Mouse (Mus musculus): Measurements from ENCODE around the gene Pip4k2a. TPM values are rescaled to one million over a fixed set of nuclear protein-coding genes. Genes with fewer than 3 reads are reported as not detected.

Gene Pip4k2a
- polyA plus RNA-seq, 1 experiment from 2014 or later: 6.6 TPM

DNA sequence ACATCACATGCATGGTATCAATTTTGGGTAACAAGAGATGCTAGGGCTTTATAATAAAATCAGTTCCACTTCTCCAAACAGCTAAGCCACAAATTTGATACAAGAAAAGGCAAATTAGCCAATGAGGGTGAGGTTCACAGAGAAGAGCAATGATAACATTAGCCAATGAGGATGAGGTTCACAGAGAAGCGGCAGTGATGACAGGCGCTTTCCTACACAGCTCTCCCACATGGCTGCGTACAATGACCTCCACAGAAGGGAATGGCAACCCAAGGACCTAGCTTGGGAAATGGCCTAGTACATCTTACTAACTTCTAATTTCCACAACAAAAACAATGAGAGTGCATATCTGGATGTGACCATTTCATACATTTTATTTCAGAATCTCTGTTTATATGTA, 140.0 kb downstream of the Pip4k2a start:
- no peaks in the 10 kb centered on the region for H3K9me3 ChIP-seq
- no peak overlapping the region for H3K27ac ChIP-seq (replicated peaks)
- no peak overlapping the region for H3K9ac ChIP-seq
- 73% methylated on average over 3 of the region's 3 CpGs for WGBS
- no peak overlapping the region for H3K4me3 ChIP-seq
- peaks cover 4% of the 10 kb centered on the region for H3K36me3 ChIP-seq
- H3K4me1 ChIP-seq: peaks cover 20% of the 10 kb centered on the region
- H3K27me3 ChIP-seq (replicated peaks): no peaks in the 10 kb centered on the region
- no peak overlapping the region for H3K4me2 ChIP-seq
- ATAC-seq (ENCODE audit: extremely low read depth, insufficient number of reproducible peaks, low FRiP score, low TSS enrichment): no peak

GRCm38 (mm10) chr2:18856461-18856860, 141.5 kb downstream of the Pip4k2a start:
- Histone ChIP-seq H3K27ac (replicated peaks) (no peak overlapping the region), H3K27me3 (replicated peaks) (no peaks in the 10 kb centered on the region), H3K4me1 (peaks cover 20% of the 10 kb centered on the region), H3K9me3 (no peaks in the 10 kb centered on the region), H3K4me3 (no peak overlapping the region), H3K9ac (no peak overlapping the region), H3K4me2 (no peak overlapping the region), H3K36me3 (peaks cover 9% of the 10 kb centered on the region; the same call in 1 of the 2 replicates)
- WGBS: 83% methylated on average over 13 of the region's 13 CpGs
- no peak for ATAC-seq (ENCODE audit: extremely low read depth, insufficient number of reproducible peaks, low FRiP score, low TSS enrichment)

GRCm38 (mm10) chr2:18855246-18855645, 142.7 kb downstream of the Pip4k2a start:
- Histone ChIP-seq H3K4me1 (peaks cover 13% of the 10 kb centered on the region), H3K4me3 (no peak overlapping the region), H3K27ac (replicated peaks) (no peak overlapping the region), H3K9me3 (no peaks in the 10 kb centered on the region), H3K9ac (no peak overlapping the region), H3K4me2 (no peak overlapping the region), H3K27me3 (replicated peaks) (no peaks in the 10 kb centered on the region), H3K36me3 (peaks cover 9% of the 10 kb centered on the region; the same call in 1 of the 2 replicates)
- no peak for ATAC-seq (ENCODE audit: extremely low read depth, insufficient number of reproducible peaks, low FRiP score, low TSS enrichment)
- WGBS: 44% methylated on average over 8 of the region's 8 CpGs

DNA sequence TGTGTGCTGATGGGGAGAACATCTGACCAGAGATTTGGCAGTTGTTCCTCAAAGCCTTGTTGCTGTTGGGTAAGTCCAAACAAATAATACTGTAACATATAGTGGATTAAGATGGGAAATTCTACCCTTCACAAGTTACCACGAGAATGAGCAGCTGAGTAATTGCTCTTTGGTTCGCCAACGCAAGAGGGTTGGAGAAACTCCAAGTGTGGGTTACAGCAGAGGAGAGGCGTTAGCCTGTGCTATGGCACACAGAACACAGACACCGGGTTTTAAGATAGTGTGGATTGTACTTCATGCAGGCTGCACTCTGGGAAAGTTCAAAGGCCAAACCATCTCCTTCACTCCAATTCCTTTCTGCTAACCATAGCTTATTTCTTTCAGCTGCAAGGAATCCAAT, 144.6 kb downstream of the Pip4k2a start:
- Histone ChIP-seq H3K4me3 (no peak overlapping the region), H3K27me3 (replicated peaks) (no peaks in the 10 kb centered on the region), H3K4me2 (no peak overlapping the region), H3K9ac (no peak overlapping the region), H3K36me3 (peaks cover 17% of the 10 kb centered on the region), H3K9me3 (no peaks in the 10 kb centered on the region), H3K27ac (replicated peaks) (no peak overlapping the region), H3K4me1 (peaks cover 10% of the 10 kb centered on the region; the same call in 1 of the 2 replicates)
- no peak for ATAC-seq (ENCODE audit: extremely low read depth, insufficient number of reproducible peaks, low FRiP score, low TSS enrichment)
- WGBS: 80% methylated on average over 5 of the region's 5 CpGs

DNA sequence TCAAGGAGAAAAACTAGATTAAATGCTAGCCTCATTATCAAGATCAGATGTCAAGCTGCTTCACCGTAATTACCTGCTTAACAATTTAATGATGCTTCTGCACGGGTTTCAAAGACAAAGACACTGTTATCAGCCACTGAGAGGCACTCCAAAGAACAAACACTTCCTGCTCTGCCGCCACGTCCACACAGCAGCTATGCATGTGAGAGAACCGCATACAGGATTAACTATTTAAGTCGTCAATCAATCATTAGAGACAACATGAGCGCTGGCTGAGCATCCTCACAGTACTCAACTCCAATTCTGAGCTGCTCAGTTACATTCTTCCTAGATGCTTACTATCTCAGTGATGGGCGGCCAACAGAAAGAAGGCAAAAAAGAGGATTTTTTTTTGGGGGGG, 147.3 kb downstream of the Pip4k2a start:
- no peak overlapping the region for H3K4me3 ChIP-seq
- peaks cover 27% of the 10 kb centered on the region for H3K36me3 ChIP-seq
- H3K27ac ChIP-seq (replicated peaks): no peak overlapping the region
- ATAC-seq (ENCODE audit: extremely low read depth, insufficient number of reproducible peaks, low FRiP score, low TSS enrichment): no peak
- no peaks in the 10 kb centered on the region for H3K9me3 ChIP-seq
- H3K9ac ChIP-seq: no peak overlapping the region
- H3K4me1 ChIP-seq: peaks cover 4% of the 10 kb centered on the region; the same call in 1 of the 2 replicates
- H3K27me3 ChIP-seq (replicated peaks): no peaks in the 10 kb centered on the region
- no peak overlapping the region for H3K4me2 ChIP-seq
- 49% methylated on average over 8 of the region's 8 CpGs for WGBS

- Histone ChIP-seq H3K9ac (no peak overlapping the region), H3K27ac (replicated peaks) (no peak overlapping the region), H3K4me2 (no peak overlapping the region), H3K4me3 (no peak overlapping the region), H3K4me1 (0 out of 2 replicates have a peak, but pooled peaks cover 4% of the 10 kb centered on the region), H3K27me3 (replicated peaks) (no peaks in the 10 kb centered on the region), H3K9me3 (no peaks in the 10 kb centered on the region), H3K36me3 (peaks cover 50% of the 10 kb centered on the region)
- 93% methylated on average over 5 of the region's 5 CpGs for WGBS
- no peak for ATAC-seq (ENCODE audit: extremely low read depth, insufficient number of reproducible peaks, low FRiP score, low TSS enrichment)
Measured at GRCm38 (mm10) chr2:18848074-18848629, 149.8 kb downstream of the Pip4k2a start.

GRCm38 (mm10) chr2:18842527-18842926, 155.4 kb downstream of the Pip4k2a start:
- Histone ChIP-seq H3K4me3 (no peak overlapping the region), H3K27me3 (replicated peaks) (no peaks in the 10 kb centered on the region), H3K4me2 (no peak overlapping the region), H3K36me3 (peaks cover 44% of the 10 kb centered on the region), H3K9ac (no peak overlapping the region), H3K9me3 (no peaks in the 10 kb centered on the region), H3K4me1 (0 out of 2 replicates have a peak, but pooled peaks cover 4% of the 10 kb centered on the region), H3K27ac (replicated peaks) (no peak overlapping the region)
- ATAC-seq (ENCODE audit: extremely low read depth, insufficient number of reproducible peaks, low FRiP score, low TSS enrichment): no peak
- 91% methylated on average over 6 of the region's 6 CpGs for WGBS

DNA sequence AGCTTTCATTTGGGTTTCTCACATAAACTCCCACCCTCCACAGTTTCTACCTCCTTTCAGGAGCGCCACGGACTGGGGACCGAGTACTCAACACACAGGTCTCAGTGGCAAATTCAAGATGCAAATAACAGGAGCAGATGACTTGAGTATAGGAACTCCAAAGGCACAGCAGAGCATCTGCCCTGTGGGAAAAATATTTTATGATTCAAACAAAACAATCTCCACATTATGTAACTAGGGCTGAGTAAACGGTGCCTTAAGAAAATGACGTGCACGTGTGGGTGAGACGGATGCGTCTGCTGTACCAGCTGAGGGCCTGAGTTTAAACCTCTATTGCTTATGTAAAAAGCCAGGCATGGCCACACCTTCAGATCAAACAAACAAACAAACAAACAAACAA, 156.9 kb downstream of the Pip4k2a start:
- Histone ChIP-seq H3K27ac (replicated peaks) (no peak overlapping the region), H3K36me3 (peaks cover 37% of the 10 kb centered on the region), H3K4me3 (no peak overlapping the region), H3K9me3 (no peaks in the 10 kb centered on the region), H3K4me1 (0 out of 2 replicates have a peak, but pooled peaks cover 4% of the 10 kb centered on the region), H3K4me2 (no peak overlapping the region), H3K9ac (no peak overlapping the region), H3K27me3 (replicated peaks) (no peaks in the 10 kb centered on the region)
- WGBS: 92% methylated on average over 8 of the region's 8 CpGs
- ATAC-seq (ENCODE audit: extremely low read depth, insufficient number of reproducible peaks, low FRiP score, low TSS enrichment): no peak

GRCm38 (mm10) chr2:18839532-18839931, 158.4 kb downstream of the Pip4k2a start:
- Histone ChIP-seq H3K4me3 (no peak overlapping the region), H3K4me1 (0 out of 2 replicates have a peak, but pooled peaks cover 4% of the 10 kb centered on the region), H3K27ac (replicated peaks) (no peak overlapping the region), H3K27me3 (replicated peaks) (no peaks in the 10 kb centered on the region), H3K9ac (no peak overlapping the region), H3K4me2 (no peak overlapping the region), H3K9me3 (no peaks in the 10 kb centered on the region), H3K36me3 (peaks cover 23% of the 10 kb centered on the region)
- no peak for ATAC-seq (ENCODE audit: extremely low read depth, insufficient number of reproducible peaks, low FRiP score, low TSS enrichment)
- WGBS: 81% methylated on average over 4 of the region's 4 CpGs

- Histone ChIP-seq H3K4me3 (no peak overlapping the region), H3K4me1 (peaks cover 16% of the 10 kb centered on the region), H3K4me2 (no peak overlapping the region), H3K27me3 (replicated peaks) (no peaks in the 10 kb centered on the region), H3K27ac (replicated peaks) (no peak overlapping the region), H3K9me3 (no peaks in the 10 kb centered on the region), H3K9ac (no peak overlapping the region), H3K36me3 (no peaks in the 10 kb centered on the region)
- 81% methylated on average over 12 of the region's 12 CpGs for WGBS
- ATAC-seq (ENCODE audit: extremely low read depth, insufficient number of reproducible peaks, low FRiP score, low TSS enrichment): no peak
Measured at GRCm38 (mm10) chr2:18835266-18835908, 162.5 kb downstream of the Pip4k2a start.

DNA sequence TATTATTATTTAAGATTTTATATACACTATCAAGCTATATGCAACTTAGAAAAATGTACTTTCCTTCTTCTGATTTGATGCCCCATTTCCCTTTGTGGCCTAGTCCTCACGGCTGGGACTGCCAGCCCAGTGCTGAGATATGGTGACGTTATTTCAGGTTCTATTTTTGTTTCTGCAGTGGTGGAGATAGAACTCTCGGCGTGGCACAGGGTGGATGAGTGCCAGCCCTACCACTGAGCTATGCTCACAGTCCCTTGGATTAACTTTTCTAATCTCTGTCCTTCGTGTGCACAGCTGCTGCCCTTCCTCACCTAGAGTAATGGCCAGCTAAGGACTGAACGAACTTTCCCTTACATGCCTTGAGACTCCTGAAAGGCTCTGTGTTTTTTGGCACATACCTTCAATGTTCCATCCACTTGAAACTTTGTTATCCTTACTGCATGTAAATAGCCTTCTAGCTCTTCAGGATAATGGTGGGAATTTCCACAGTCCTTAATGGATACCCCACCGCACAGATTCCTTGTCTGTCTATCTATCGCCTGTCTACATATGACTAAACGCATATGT, 164.8 kb downstream of the Pip4k2a start:
- Histone ChIP-seq H3K9ac (no peak overlapping the region), H3K9me3 (no peaks in the 10 kb centered on the region), H3K4me3 (no peak overlapping the region), H3K4me2 (no peak overlapping the region), H3K36me3 (no peaks in the 10 kb centered on the region), H3K27me3 (replicated peaks) (no peaks in the 10 kb centered on the region), H3K4me1 (peaks cover 16% of the 10 kb centered on the region), H3K27ac (replicated peaks) (no peak overlapping the region; the same call in 1 of the 2 replicates)
- 37% methylated on average over 9 of the region's 9 CpGs for WGBS
- no peak for ATAC-seq (ENCODE audit: extremely low read depth, insufficient number of reproducible peaks, low FRiP score, low TSS enrichment)

Data from heart, embryonic 13.5 days (tissue).